Mouse (Mus musculus): ENCODE results near the gene Htr3b. TPM values are rescaled to one million over a fixed set of nuclear protein-coding genes. Genes with fewer than 3 reads are reported as not detected.

The Htr3b gene
- not detected in 2 replicates for total RNA-seq (2014; rRNA removed)
- polyA plus RNA-seq (2015; fragmentation: Nextera tagmentation; extraction: Ambion mirVana): 0.06 and 0.10 TPM in 2 replicates

GRCm38 (mm10) chr9:48964587-48965040, at the start of gene Htr3b:
Gene Htr3b (minus strand): TSS chr9:48964990.
- ATAC-seq (ENCODE audit: low FRiP score) (no peak), DNase-seq (ENCODE audit: low spot score) (no peak)
- Histone ChIP-seq H3K27me3 (ENCODE audit: insufficient read depth, low read length) (no peaks in the 10 kb centered on the region), H3K9me3 (ENCODE audit: low read length) (no peaks in the 10 kb centered on the region), H3K9ac (replicated peaks; ENCODE audit: low read length, poor library complexity, severe bottlenecking) (no peak within 1 kb of the TSS), H3K36me3 (ENCODE audit: insufficient read depth, low read length) (no peaks in the 10 kb centered on the region), H3K4me2 (ENCODE audit: low read depth, low read length, poor library complexity, severe bottlenecking) (no peak within 1 kb of the TSS), H3K4me3 (ENCODE audit: low read depth, low read length) (no peak within 1 kb of the TSS), H3K4me1 (ENCODE audit: insufficient read depth, low read length) (no peaks in the 10 kb centered on the region), H3K27ac (ENCODE audit: low read depth, low read length) (no peak within 1 kb of the TSS)
- WGBS: 66% methylated on average over 7 of the region's 7 CpGs
- peak; percentile 46 for TF ChIP-seq CTCF (IDR thresholded peaks at IDR 0.05)

- no peak for TF ChIP-seq CTCF (IDR thresholded peaks at IDR 0.05)
- DNase-seq (ENCODE audit: low spot score) (no peak), ATAC-seq (ENCODE audit: low FRiP score) (no peak)
- Histone ChIP-seq H3K36me3 (ENCODE audit: insufficient read depth, low read length) (peaks cover 8% of the 10 kb centered on the region), H3K27me3 (ENCODE audit: insufficient read depth, low read length) (no peaks in the 10 kb centered on the region), H3K9ac (replicated peaks; ENCODE audit: low read length, poor library complexity, severe bottlenecking) (no peak overlapping the region), H3K9me3 (ENCODE audit: low read length) (no peaks in the 10 kb centered on the region), H3K4me2 (ENCODE audit: low read depth, low read length, poor library complexity, severe bottlenecking) (no peak overlapping the region), H3K4me1 (ENCODE audit: insufficient read depth, low read length) (no peaks in the 10 kb centered on the region), H3K4me3 (ENCODE audit: low read depth, low read length) (no peak overlapping the region), H3K27ac (ENCODE audit: low read depth, low read length) (no peak overlapping the region)
- WGBS: 83% methylated on average over 6 of the region's 6 CpGs
These were observed 34.5 kb upstream of the Htr3b start for GRCm38 (mm10) chr9:48999256-48999655.

GRCm38 (mm10) chr9:48995735-48996134, 30.9 kb upstream of the Htr3b start:
- TF ChIP-seq CTCF (IDR thresholded peaks at IDR 0.05): peak; percentile 25; the same call in 1 of the 2 replicates
- H3K4me3 ChIP-seq (ENCODE audit: low read depth, low read length): no peak overlapping the region
- WGBS: 97% methylated on average over 1 of the region's 1 CpGs
- DNase-seq (ENCODE audit: low spot score) (no peak), ATAC-seq (ENCODE audit: low FRiP score) (no peak)
- H3K36me3 ChIP-seq (ENCODE audit: insufficient read depth, low read length): no peaks in the 10 kb centered on the region
- H3K4me2 ChIP-seq (ENCODE audit: low read depth, low read length, poor library complexity, severe bottlenecking): no peak overlapping the region
- no peak overlapping the region for H3K9ac ChIP-seq (replicated peaks; ENCODE audit: low read length, poor library complexity, severe bottlenecking)
- no peak overlapping the region for H3K27ac ChIP-seq (ENCODE audit: low read depth, low read length)
- no peaks in the 10 kb centered on the region for H3K27me3 ChIP-seq (ENCODE audit: insufficient read depth, low read length)
- H3K4me1 ChIP-seq (ENCODE audit: insufficient read depth, low read length): no peaks in the 10 kb centered on the region
- no peaks in the 10 kb centered on the region for H3K9me3 ChIP-seq (ENCODE audit: low read length)

- DNase-seq (ENCODE audit: low spot score) (no peak), ATAC-seq (ENCODE audit: low FRiP score) (no peak)
- Histone ChIP-seq H3K27me3 (ENCODE audit: insufficient read depth, low read length) (no peaks in the 10 kb centered on the region), H3K4me3 (ENCODE audit: low read depth, low read length) (no peak overlapping the region), H3K9me3 (ENCODE audit: low read length) (no peaks in the 10 kb centered on the region), H3K9ac (replicated peaks; ENCODE audit: low read length, poor library complexity, severe bottlenecking) (no peak overlapping the region), H3K36me3 (ENCODE audit: insufficient read depth, low read length) (no peaks in the 10 kb centered on the region), H3K4me2 (ENCODE audit: low read depth, low read length, poor library complexity, severe bottlenecking) (no peak overlapping the region), H3K27ac (ENCODE audit: low read depth, low read length) (no peak overlapping the region), H3K4me1 (ENCODE audit: insufficient read depth, low read length) (no peaks in the 10 kb centered on the region)
- 92% methylated on average over 7 of the region's 7 CpGs for WGBS
- no peak for TF ChIP-seq CTCF (IDR thresholded peaks at IDR 0.05)
These were observed 30.0 kb upstream of the Htr3b start for GRCm38 (mm10) chr9:48994779-48995178.

GRCm38 (mm10) chr9:48991671-48992070, 26.9 kb upstream of the Htr3b start:
- H3K9me3 ChIP-seq (ENCODE audit: low read length): no peaks in the 10 kb centered on the region
- H3K9ac ChIP-seq (replicated peaks; ENCODE audit: low read length, poor library complexity, severe bottlenecking): no peak overlapping the region
- H3K4me1 ChIP-seq (ENCODE audit: insufficient read depth, low read length): peaks cover 7% of the 10 kb centered on the region; the same call in 1 of the 2 replicates
- H3K4me2 ChIP-seq (ENCODE audit: low read depth, low read length, poor library complexity, severe bottlenecking): no peak overlapping the region
- no peak overlapping the region for H3K27ac ChIP-seq (ENCODE audit: low read depth, low read length)
- no peak for TF ChIP-seq CTCF (IDR thresholded peaks at IDR 0.05)
- H3K27me3 ChIP-seq (ENCODE audit: insufficient read depth, low read length): no peaks in the 10 kb centered on the region
- no peak for DNase-seq (ENCODE audit: low spot score)
- H3K4me3 ChIP-seq (ENCODE audit: low read depth, low read length): no peak overlapping the region
- no peak for ATAC-seq (ENCODE audit: low FRiP score)
- WGBS: 43% methylated on average over 5 of the region's 5 CpGs
- H3K36me3 ChIP-seq (ENCODE audit: insufficient read depth, low read length): no peaks in the 10 kb centered on the region

- Histone ChIP-seq H3K9ac (replicated peaks; ENCODE audit: low read length, poor library complexity, severe bottlenecking) (no peak overlapping the region), H3K9me3 (ENCODE audit: low read length) (no peaks in the 10 kb centered on the region), H3K36me3 (ENCODE audit: insufficient read depth, low read length) (no peaks in the 10 kb centered on the region), H3K27me3 (ENCODE audit: insufficient read depth, low read length) (no peaks in the 10 kb centered on the region), H3K4me1 (ENCODE audit: insufficient read depth, low read length) (peaks cover 8% of the 10 kb centered on the region; the same call in 1 of the 2 replicates), H3K4me2 (ENCODE audit: low read depth, low read length, poor library complexity, severe bottlenecking) (peak overlapping the region; percentile 76), H3K4me3 (ENCODE audit: low read depth, low read length) (0 out of 2 replicates have a peak overlapping the region, but pooled peaks have one; percentile 8), H3K27ac (ENCODE audit: low read depth, low read length) (no peak overlapping the region)
- no peak for DNase-seq (ENCODE audit: low spot score)
- 30% methylated on average over 12 of the region's 12 CpGs for WGBS
- TF ChIP-seq CTCF (IDR thresholded peaks at IDR 0.05): no peak
- ATAC-seq (ENCODE audit: low FRiP score): no peak
These were observed 22.7 kb upstream of the Htr3b start for GRCm38 (mm10) chr9:48987201-48988101.
